Mouse (Mus musculus) hindbrain, embryonic 15.5 days (tissue): Measurements from ENCODE around the gene Cldn22. TPM values are rescaled to one million over a fixed set of nuclear protein-coding genes. Genes with fewer than 3 reads are reported as not detected.
"Not testable (repeated sequence)": the region's sequence is repeated elsewhere in the genome, so short reads cannot be mapped to it uniquely, and the experiment has no call there.

Source experiments
- ATAC-seq: fragments of 200-750 bp; cut with Nextera tagmentation; 2 replicates; pipeline ENCODE4 v1.8.0; 2017; ENCODE audit warnings: low read depth, moderate number of reproducible peaks, moderate TSS enrichment; ENCODE audit not compliant: low FRiP score
- H3K27ac ChIP-seq: fragments of 300-500 bp; sonication (generic); replicated peaks from 2 replicates; pipeline ENCODE4 v1.5.1; 2015; ENCODE audit warnings: mild to moderate bottlenecking, inconsistent platforms
- H3K27me3 ChIP-seq: fragments of 300-500 bp; sonication (generic); 2 replicates; pipeline ENCODE4 v1.6.1; 2015; ENCODE audit warnings: control low read depth, inconsistent platforms
- H3K36me3 ChIP-seq: fragments of 300-500 bp; sonication (generic); 2 replicates; pipeline ENCODE4 v1.6.1; 2015; ENCODE audit warnings: control low read depth, inconsistent platforms
- H3K4me1 ChIP-seq: fragments of 300-500 bp; sonication (generic); replicated peaks from 2 replicates; pipeline ENCODE4 v1.6.1; 2015; ENCODE audit warnings: control low read depth, inconsistent platforms
- H3K4me2 ChIP-seq: fragments of 300-500 bp; sonication (generic); 2 replicates; pipeline ENCODE4 v1.6.1; 2015; ENCODE audit warnings: moderate library complexity, mild to moderate bottlenecking, inconsistent platforms
- H3K4me3 ChIP-seq: fragments of 300-500 bp; sonication (generic); 2 replicates; pipeline ENCODE4 v1.5.1; 2015; ENCODE audit warnings: mild to moderate bottlenecking, inconsistent platforms
- H3K9ac ChIP-seq: fragments of 300-500 bp; sonication (generic); 2 replicates; pipeline ENCODE4 v1.6.1; 2015; ENCODE audit warnings: inconsistent platforms
- H3K9me3 ChIP-seq: fragments of 300-500 bp; sonication (generic); 2 replicates; pipeline ENCODE4 v1.6.1; 2016; ENCODE audit warnings: control low read depth, inconsistent platforms
- WGBS: fragments of 180-500 bp; shearing (Covaris S2); methylation state at CpG from one replicate; pipeline ENCODE4 v1.1.7; 2015; 5-methylcytosine and 5-hydroxymethylcytosine counted together
- polyA plus RNA-seq: library from polyadenylated mRNA; unstranded; fragments of >200 nt; fragmentation: Nextera tagmentation; extraction: Ambion mirVana; gene quantifications from 2 replicates; pipeline ENCODE4 v1.2.1, GENCODE M21; 2015

Cldn22 gene
- polyA plus RNA-seq, 1 experiment from 2014 or later, result not detected

GRCm38 (mm10) chr8:47809970-47810665 is 14.2 kb upstream of the Cldn22 start:
- no peak overlapping the region for H3K4me3 ChIP-seq
- H3K27me3 ChIP-seq, result no peaks in the 10 kb centered on the region
- H3K4me1 ChIP-seq, result no peaks in the 10 kb centered on the region
- ATAC-seq, result no peak
- no peak overlapping the region for H3K4me2 ChIP-seq
- 83% methylated on average over 14 of the region's 14 CpGs for WGBS
- H3K9me3 ChIP-seq, result no peaks in the 10 kb centered on the region
- H3K36me3 ChIP-seq, result no peaks in the 10 kb centered on the region
- no peak overlapping the region for H3K9ac ChIP-seq
- no peak overlapping the region for H3K27ac ChIP-seq

GRCm38 (mm10) chr8:47810666-47811015 is 13.6 kb upstream of the Cldn22 start:
- no peak overlapping the region for H3K9ac ChIP-seq
- H3K27me3 ChIP-seq, result no peaks in the 10 kb centered on the region
- no peak overlapping the region for H3K4me2 ChIP-seq
- no peaks in the 10 kb centered on the region for H3K36me3 ChIP-seq
- H3K9me3 ChIP-seq, result no peaks in the 10 kb centered on the region
- H3K27ac ChIP-seq, result no peak overlapping the region
- H3K4me1 ChIP-seq, result no peaks in the 10 kb centered on the region
- ATAC-seq, result no peak
- no peak overlapping the region for H3K4me3 ChIP-seq
- WGBS, result 82% methylated on average over 7 of the region's 7 CpGs

GRCm38 (mm10) chr8:47811221-47811620 is 13.1 kb upstream of the Cldn22 start:
- H3K4me2 ChIP-seq, result no peak overlapping the region
- H3K4me1 ChIP-seq, result no peaks in the 10 kb centered on the region
- H3K27me3 ChIP-seq, result no peaks in the 10 kb centered on the region
- no peak overlapping the region for H3K9ac ChIP-seq
- H3K36me3 ChIP-seq, result no peaks in the 10 kb centered on the region
- ATAC-seq, result no peak
- no peak overlapping the region for H3K4me3 ChIP-seq
- H3K9me3 ChIP-seq, result no peaks in the 10 kb centered on the region
- H3K27ac ChIP-seq, result no peak overlapping the region
- 85% methylated on average over 12 of the region's 12 CpGs for WGBS

DNA sequence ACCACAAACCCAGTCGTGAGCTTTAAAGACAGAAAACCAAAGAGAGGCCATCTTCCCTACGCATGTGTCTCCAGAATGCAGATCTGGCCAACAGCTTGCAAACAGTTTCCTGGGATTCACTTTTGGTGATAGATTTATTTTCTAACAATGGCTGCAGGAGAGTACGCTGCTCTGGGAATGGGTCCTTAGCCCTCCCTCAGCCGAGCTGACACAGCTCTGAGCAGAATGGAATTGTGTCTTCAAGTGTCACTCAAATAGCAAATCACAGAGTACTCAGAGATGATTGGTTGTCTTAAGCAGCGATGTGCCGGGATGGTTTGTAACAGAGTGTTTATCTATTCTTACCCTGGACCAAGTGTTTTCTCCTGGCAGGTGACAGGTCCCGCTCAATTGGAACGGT is 5.2 kb upstream of the Cldn22 start:
- Histone ChIP-seq H3K4me3 (no peak overlapping the region), H3K27ac (no peak overlapping the region), H3K4me1 (no peaks in the 10 kb centered on the region), H3K9ac (no peak overlapping the region), H3K36me3 (no peaks in the 10 kb centered on the region), H3K9me3 (no peaks in the 10 kb centered on the region), H3K4me2 (no peak overlapping the region), H3K27me3 (no peaks in the 10 kb centered on the region)
- ATAC-seq, result no peak
- 87% methylated on average over 8 of the region's 8 CpGs for WGBS

- Histone ChIP-seq H3K4me2 (no peak overlapping the region), H3K36me3 (no peaks in the 10 kb centered on the region), H3K27ac (no peak overlapping the region), H3K27me3 (no peaks in the 10 kb centered on the region), H3K9me3 (no peaks in the 10 kb centered on the region), H3K9ac (no peak overlapping the region), H3K4me3 (no peak overlapping the region), H3K4me1 (no peaks in the 10 kb centered on the region)
- no peak for ATAC-seq
- 83% methylated on average over 20 of the region's 20 CpGs for WGBS
These were observed 3.1 kb upstream of the Cldn22 start for GRCm38 (mm10) chr8:47820914-47821772.

- no peak for ATAC-seq
- H3K9ac ChIP-seq, result no peak within 1 kb of the TSS
- WGBS, result 89% methylated on average over 6 of the region's 6 CpGs
These were observed 2.4 kb upstream of the Cldn22 start, which contains the start of gene Cldn24 for GRCm38 (mm10) chr8:47821843-47822242. Cldn24 (plus strand) TSS chr8:47822143.

DNA sequence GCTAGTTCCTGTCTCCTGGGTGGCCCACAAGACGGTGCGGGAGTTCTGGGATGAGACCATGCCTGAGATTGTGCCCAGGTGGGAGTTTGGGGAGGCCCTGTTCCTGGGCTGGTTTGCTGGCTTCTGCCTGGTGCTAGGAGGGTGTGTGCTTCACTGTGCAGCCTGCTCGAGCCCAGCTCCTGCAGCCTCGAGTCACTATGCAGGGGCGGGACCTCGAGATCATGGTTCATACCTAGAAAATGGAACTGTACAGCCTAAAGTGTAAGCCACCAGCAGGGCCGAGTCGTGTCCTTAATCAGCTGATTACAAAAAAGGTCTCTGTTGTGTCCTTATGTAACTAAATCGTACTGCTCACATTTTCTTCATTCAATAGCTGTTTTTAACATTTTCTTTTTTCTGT is 1.7 kb upstream of the Cldn22 start:
- not testable (repeated sequence) for H3K4me2 ChIP-seq, H3K9ac ChIP-seq, H3K27me3 ChIP-seq, ATAC-seq, H3K4me1 ChIP-seq, H3K27ac ChIP-seq, H3K36me3 ChIP-seq, H3K9me3 ChIP-seq, H3K4me3 ChIP-seq
- WGBS, result 79% methylated on average over 7 of the region's 9 CpGs

More at GRCm38 (mm10) chr8:47821843-47822242, 2.4 kb upstream of the Cldn22 start, which contains the start of gene Cldn24:
- Histone ChIP-seq H3K9me3 (no peaks in the 10 kb centered on the region), H3K4me2 (no peak within 1 kb of the TSS), H3K27ac (no peak within 1 kb of the TSS), H3K4me3 (no peak within 1 kb of the TSS), H3K36me3 (no peaks in the 10 kb centered on the region), H3K4me1 (no peaks in the 10 kb centered on the region), H3K27me3 (no peaks in the 10 kb centered on the region)

DNA sequence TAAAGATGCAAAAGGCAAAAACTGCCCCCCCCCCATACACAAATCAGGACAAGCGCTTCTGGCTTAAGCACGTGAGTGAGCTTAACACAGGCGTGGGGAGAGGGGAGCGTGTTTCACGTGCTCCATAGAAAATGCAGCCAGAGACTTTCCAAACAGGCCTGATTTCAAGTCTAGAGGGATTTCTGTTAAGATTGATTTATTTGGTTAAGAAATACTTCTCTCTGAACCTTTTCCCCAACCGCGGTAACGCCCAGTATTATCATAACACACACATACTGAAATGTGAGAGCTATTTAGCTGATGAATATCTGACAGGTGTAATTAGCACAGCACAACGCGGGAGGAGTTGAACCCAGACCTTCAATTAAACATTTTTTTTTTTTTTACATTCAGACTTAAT is 505 bp upstream of the Cldn22 start:
- Histone ChIP-seq H3K4me3 (no peak overlapping the region), H3K4me1 (no peaks in the 10 kb centered on the region), H3K9me3 (no peaks in the 10 kb centered on the region), H3K27me3 (no peaks in the 10 kb centered on the region), H3K4me2 (no peak overlapping the region), H3K36me3 (no peaks in the 10 kb centered on the region; the same call in 1 of the 2 replicates), H3K27ac (no peak overlapping the region), H3K9ac (no peak overlapping the region)
- WGBS, result 70% methylated on average over 10 of the region's 10 CpGs
- no peak for ATAC-seq

DNA sequence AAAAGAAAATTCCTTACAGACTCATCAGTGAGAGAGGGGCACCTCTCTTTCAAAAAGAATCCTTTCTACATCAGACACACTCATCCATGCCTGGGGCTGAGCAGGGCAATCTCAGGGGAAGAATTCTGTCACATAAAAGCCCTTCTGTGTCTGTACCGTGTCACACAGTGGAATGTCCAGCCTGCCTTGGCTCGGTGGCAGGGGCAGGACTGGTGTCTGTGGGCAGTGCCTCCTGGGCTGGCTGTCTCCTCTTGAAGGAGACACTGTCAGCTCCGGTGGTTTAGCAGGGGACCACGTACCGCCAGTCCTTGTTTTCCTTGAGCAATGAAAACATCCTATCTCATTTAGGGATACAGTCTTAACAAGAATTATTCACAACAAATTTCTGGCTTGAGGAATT is 1.3 kb downstream of the Cldn22 start:
- Histone ChIP-seq H3K27me3 (no peaks in the 10 kb centered on the region), H3K9me3 (no peaks in the 10 kb centered on the region), H3K9ac (no peak overlapping the region), H3K4me1 (no peaks in the 10 kb centered on the region), H3K4me3 (no peak overlapping the region), H3K27ac (no peak overlapping the region), H3K36me3 (no peaks in the 10 kb centered on the region; the same call in 1 of the 2 replicates), H3K4me2 (no peak overlapping the region)
- WGBS, result 51% methylated on average over 5 of the region's 5 CpGs
- ATAC-seq, result no peak

DNA sequence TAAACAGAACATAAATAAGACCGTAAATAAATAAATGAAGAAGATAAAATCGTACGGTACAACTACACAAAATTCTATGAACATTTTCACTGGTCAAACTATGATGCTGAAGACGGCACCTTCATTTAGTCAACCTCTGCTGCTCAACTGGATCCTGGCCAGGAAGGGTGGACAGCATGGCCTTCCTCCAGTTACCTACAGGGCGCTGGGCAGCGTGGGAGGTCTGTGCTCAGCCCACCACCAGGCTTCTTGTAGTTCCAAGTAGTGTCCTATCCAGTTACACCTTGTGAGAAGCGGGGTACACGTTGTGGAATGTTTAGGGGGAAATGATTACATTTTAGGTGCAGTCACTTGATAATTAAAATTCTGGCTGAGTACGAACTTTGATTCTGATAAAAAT is 2.6 kb downstream of the Cldn22 start:
- ATAC-seq, result no peak
- Histone ChIP-seq H3K9me3 (no peaks in the 10 kb centered on the region), H3K4me2 (no peak overlapping the region), H3K27me3 (no peaks in the 10 kb centered on the region), H3K4me1 (no peaks in the 10 kb centered on the region), H3K36me3 (no peaks in the 10 kb centered on the region; the same call in 1 of the 2 replicates), H3K27ac (no peak overlapping the region), H3K4me3 (no peak overlapping the region), H3K9ac (no peak overlapping the region)
- 90% methylated on average over 9 of the region's 9 CpGs for WGBS

DNA sequence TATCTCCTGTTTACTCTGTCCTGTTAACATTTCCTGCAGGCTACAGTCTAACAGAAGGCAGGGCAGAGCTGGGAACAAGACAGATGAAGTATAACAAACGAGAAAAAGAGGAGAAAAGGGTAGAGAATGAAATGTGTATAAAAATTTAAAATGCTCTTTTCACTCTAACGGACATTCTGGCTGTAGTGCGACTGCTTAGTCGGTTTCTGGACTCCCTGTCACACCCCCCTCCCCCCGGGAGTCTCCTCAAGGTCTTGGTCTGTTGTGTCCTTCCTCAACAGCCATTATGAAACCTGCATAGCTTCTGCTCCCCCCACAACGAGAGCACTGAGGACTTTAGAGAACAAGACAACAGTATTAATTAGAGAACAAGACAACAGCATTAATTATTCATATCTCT is 8.3 kb downstream of the Cldn22 start:
- Histone ChIP-seq H3K27me3 (no peaks in the 10 kb centered on the region), H3K27ac (no peak overlapping the region), H3K4me1 (no peaks in the 10 kb centered on the region), H3K4me2 (no peak overlapping the region), H3K9me3 (no peaks in the 10 kb centered on the region), H3K4me3 (no peak overlapping the region), H3K36me3 (no peaks in the 10 kb centered on the region; the same call in 1 of the 2 replicates), H3K9ac (no peak overlapping the region)
- no peak for ATAC-seq
- 78% methylated on average over 6 of the region's 6 CpGs for WGBS

GRCm38 (mm10) chr8:47833944-47834343 is 9.7 kb downstream of the Cldn22 start:
- Histone ChIP-seq H3K27me3 (no peaks in the 10 kb centered on the region), H3K36me3 (no peaks in the 10 kb centered on the region), H3K9me3 (no peaks in the 10 kb centered on the region), H3K4me3 (no peak overlapping the region), H3K4me1 (no peaks in the 10 kb centered on the region), H3K9ac (no peak overlapping the region), H3K4me2 (no peak overlapping the region), H3K27ac (no peak overlapping the region)
- no peak for ATAC-seq
- 80% methylated on average over 1 of the region's 1 CpGs for WGBS
